Mouse (Mus musculus): ENCODE measurements around the gene Cdc42ep1.

DNA sequence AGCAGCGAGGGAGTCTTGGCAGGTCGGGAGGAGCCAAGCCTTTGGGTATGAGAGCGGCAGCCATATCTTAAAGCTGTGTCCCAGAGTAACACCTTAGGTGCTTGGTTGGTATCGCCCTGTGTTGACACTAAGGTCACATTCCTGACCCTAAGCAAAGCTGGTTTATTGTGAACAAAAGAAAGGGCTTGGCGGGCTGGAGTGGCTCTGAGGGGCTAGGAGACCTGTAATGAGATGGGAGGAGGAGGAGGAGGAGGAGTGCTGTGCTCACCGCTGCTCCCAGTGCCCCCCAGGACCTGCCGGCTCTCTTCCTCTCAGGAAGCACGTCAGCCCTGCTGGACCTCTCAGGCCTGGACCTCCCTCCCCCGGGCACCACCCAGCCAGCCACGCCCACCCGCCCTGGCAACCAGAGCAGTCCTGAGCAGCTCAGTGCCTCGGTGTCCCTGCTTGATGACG, 47.0 kb downstream of the Cdc42ep1 start:
- TF ChIP-seq POLR2A (IDR thresholded peaks at IDR 0.05; ENCODE audit: low read depth, low read length): no peak
- TF ChIP-seq CTCF (conservative IDR thresholded peaks at IDR 0.05; ENCODE audit: insufficient read depth, insufficient read length, low read depth, low read length): no peak
